Mouse (Mus musculus) urinary bladder, postnatal 14 days (tissue): ENCODE data around the gene Dennd1b.

Experiments
- DNase-seq: peaks from one replicate; pipeline ENCODE4 v3.0.0; 2021; ENCODE audit warnings: low spot score

The Dennd1b gene

GRCm38 (mm10) chr1:138963161-138963867 is at the start of gene Dennd1b:
Dennd1b (plus strand) TSS chr1:138963435.
- DNase-seq: peak; percentile 70

DNA sequence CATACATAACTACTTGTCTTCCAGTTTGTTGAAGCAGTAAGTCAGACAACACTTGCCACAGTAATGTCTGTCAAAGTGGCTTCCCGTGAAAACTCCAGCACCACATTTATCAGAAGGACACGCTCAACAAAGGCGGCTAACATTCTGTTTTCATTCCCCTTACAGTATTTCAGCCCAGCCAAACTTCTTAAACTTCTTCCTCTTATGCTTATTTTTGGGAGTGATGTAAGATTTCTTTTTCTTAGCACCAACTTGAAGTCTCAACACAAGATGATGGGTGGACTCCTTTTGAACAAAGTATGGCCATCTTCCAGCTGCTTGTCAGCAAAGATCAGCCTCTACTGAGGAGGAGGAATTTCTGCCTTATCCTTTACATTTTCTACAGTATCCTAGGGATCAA is 47.6 kb upstream of the Dennd1b start:
- DNase-seq: no peak

DNA sequence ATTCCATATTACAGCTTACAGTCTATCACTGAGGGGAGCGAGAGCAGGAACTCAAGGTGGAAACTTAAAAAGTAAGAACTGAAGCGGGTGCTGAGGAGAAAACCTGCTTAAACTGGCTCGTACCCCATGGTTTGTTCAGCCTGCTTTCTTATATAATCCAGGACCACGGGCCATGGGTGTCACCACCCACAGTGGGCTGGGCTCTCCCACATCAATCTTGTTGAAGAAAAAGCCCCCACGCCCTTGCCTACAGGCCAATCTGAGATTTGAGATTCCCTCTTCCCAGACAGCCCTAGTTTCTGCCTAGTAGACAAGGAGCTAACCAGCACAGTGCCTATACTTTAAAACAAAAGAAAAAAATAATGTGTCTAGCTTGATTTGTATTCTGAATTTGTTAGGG is 43.6 kb upstream of the Dennd1b start:
- no peak for DNase-seq

DNA sequence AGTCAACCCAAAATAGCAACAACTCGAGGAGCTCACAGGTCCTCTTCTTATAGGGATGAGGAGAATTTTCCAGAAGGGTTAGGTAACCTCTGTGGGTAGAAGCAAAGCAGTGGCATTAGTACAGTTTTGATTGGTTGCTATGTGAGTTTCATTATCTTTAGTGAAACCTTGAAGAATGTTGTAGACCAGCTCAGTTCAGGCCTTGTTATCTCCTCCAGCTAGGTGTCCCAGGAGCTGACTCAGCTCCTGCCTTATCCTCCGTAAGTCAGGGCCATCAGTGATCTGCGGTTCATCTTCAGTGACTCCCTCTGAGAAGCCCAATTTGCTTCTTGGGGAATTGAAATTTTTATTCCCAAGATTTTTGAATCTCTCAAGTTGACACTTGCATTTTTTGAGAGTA is 43.2 kb upstream of the Dennd1b start:
- no peak for DNase-seq

DNA sequence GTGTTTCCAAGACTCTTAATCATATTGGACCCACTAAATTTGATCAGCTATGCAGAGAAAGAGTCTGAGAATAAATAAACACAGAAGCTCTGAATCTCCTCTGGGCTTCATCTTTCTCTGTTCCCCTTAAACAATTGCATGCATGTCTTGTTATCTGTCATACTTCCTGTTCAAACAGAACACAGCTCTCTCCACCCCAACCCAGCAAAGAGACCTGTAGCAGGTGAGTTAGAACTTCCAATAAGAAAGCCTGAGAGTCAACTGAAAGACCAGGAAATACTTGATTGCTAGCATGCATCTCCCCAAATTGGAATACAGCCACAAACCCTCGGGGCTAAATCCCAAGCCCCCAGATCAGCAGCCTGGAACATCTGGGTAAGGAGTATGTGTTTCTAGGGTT is 42.4 kb upstream of the Dennd1b start:
- no peak for DNase-seq

- no peak for DNase-seq
Measured at GRCm38 (mm10) chr1:138922886-138923285, 40.3 kb upstream of the Dennd1b start.

- DNase-seq: no peak
Measured at GRCm38 (mm10) chr1:138924282-138924681, 39.0 kb upstream of the Dennd1b start.

GRCm38 (mm10) chr1:138928671-138929483 is 34.4 kb upstream of the Dennd1b start:
- peak; percentile 69 for DNase-seq

- no peak for DNase-seq
Measured at GRCm38 (mm10) chr1:138929985-138930384, 33.2 kb upstream of the Dennd1b start.

- DNase-seq: no peak
Measured at GRCm38 (mm10) chr1:138930856-138931255, 32.4 kb upstream of the Dennd1b start.

- no peak for DNase-seq
Measured at GRCm38 (mm10) chr1:138936169-138936568, 27.1 kb upstream of the Dennd1b start.

DNA sequence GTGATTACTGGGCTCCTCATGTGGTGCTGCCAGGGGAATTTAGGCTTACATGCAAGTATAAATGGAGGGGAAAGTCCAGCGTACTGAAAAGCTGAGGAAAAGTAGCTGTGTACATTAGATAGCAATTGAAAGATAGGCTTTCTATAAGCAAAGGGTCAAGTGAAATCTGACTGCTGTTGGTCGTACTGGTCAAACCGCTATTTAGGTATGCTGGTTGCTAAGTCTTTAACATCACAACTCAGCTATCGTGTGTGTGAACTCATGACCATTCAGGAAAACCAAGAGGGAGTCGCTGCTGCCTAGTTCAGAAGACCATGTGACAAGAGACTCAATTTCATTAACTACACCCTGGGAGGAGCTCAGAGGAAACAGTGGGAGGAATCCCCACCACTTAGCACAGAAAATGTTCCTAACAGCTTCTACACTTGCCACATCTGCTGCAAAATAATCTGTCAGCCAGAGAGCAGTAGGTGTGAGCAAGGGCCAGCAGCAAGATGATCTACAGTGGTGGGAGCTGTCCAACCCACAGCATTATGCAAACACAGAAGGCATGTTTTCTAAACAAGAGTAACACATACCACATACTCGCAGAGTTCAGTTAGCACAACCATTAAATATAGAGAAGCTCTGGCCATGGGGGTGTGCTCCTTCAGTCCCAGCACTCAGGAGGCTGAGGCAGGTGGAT is 25.4 kb upstream of the Dennd1b start:
- no peak for DNase-seq

- no peak for DNase-seq
Measured at GRCm38 (mm10) chr1:138939579-138940139, 23.6 kb upstream of the Dennd1b start.

GRCm38 (mm10) chr1:138940407-138940806 is 22.8 kb upstream of the Dennd1b start:
- DNase-seq: no peak

DNA sequence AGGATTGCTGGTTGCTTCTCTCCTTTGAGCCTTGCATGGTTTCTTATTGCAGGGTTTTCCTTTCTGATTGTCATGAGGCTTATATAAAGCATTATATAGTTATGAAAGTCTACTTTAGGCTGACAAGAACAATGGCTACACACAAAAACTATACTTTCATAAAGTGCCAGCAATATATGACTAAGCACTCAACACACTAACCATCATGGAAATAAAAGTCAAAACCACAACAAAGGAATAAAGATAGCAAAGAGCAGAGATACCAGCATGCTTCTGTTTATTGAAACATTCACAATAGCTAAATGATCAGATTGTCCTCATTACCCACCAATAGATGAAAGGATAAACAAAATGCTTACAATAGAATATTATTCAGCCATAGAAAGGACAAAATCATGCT is 11.1 kb upstream of the Dennd1b start:
- DNase-seq: no peak

DNA sequence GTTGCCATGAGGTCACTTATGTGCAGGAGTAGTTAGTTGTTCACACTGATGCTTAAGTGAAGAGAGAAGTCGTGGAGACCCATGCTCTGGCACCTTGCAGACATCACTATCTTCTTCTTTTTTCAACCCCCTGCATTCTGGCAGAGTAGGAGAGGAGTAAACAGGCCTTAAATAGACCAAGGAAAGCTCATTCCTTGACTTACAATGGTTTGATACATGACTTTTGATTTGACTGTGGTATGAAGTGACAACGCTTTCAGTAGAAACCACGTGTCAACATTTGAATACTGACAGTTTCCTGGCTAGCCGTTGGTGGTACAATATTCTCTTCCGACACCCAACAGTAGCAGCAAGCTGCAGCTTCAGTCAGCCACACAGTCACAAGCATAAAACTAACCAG is 8.3 kb upstream of the Dennd1b start:
- no peak for DNase-seq

- DNase-seq: no peak
Measured at GRCm38 (mm10) chr1:138955455-138955854, 7.8 kb upstream of the Dennd1b start.

GRCm38 (mm10) chr1:138956511-138956910 is 6.7 kb upstream of the Dennd1b start:
- no peak for DNase-seq

DNA sequence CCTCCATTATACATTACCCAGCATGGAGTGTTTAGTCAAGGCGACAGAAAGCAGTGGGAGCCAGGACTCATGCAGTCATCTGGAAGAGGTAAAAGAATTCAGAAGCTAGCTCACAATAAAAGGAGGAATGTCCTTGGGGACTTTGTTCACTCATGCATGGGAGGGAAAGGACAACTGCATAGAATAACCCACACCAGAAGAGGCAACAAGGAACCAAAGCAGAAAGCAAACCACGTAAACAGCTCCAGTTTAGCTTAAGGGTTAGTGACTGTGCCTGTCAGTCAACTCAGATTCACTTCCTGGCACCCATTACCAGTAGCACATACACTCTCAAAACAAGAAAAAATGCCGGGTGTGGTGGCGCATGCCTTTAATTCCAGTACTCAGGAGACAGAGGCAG is 6.1 kb upstream of the Dennd1b start:
- no peak for DNase-seq

DNA sequence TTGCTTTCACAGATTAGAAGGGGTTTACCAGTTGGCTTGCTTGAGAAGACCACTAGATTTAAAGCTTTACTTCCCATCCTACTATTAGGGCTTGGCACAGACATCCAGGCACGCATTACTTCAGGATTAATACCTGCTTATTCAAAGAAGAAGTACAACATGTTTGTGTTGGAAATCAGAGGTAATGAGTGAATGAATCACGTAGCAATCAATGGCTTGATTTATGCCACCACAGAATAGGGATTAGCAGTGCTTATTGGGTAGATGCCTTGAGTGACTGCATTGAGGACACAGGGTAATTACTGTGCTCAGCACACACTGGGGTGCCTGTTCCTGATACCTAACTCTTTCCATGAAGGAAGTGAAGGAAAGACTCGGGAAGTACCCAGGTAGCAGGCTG is 4.4 kb upstream of the Dennd1b start:
- no peak for DNase-seq

GRCm38 (mm10) chr1:138959903-138960483 is 3.2 kb upstream of the Dennd1b start:
- no peak for DNase-seq
